Mouse (Mus musculus) stomach, embryonic 15.5 days (tissue): ENCODE results near the gene Eif2d. TPM values are rescaled to one million over a fixed set of nuclear protein-coding genes. Genes with fewer than 3 reads are reported as not detected.

Experiments
- ATAC-seq: fragments of 200-750 bp; cut with Nextera tagmentation; 2 replicates; pipeline ENCODE4 v1.8.0; 2017; ENCODE audit warnings: low read depth, moderate number of reproducible peaks, moderate TSS enrichment; ENCODE audit not compliant: insufficient read depth, low FRiP score
- H3K27ac ChIP-seq: fragments of 300-500 bp; sonication (generic); 2 replicates; pipeline ENCODE4 v1.5.1; 2015; ENCODE audit warnings: mild to moderate bottlenecking, inconsistent platforms
- H3K27me3 ChIP-seq: fragments of 300-500 bp; sonication (generic); replicated peaks from 2 replicates; pipeline ENCODE4 v1.6.1; 2015; ENCODE audit warnings: inconsistent platforms
- H3K36me3 ChIP-seq: fragments of 300-500 bp; sonication (generic); 2 replicates; pipeline ENCODE4 v1.6.1; 2015; ENCODE audit warnings: inconsistent platforms
- H3K4me1 ChIP-seq: fragments of 300-500 bp; sonication (generic); 2 replicates; pipeline ENCODE4 v1.6.1; 2015; ENCODE audit warnings: inconsistent platforms
- H3K4me2 ChIP-seq: fragments of 300-500 bp; sonication (generic); 2 replicates; pipeline ENCODE4 v1.6.1; 2015; ENCODE audit warnings: mild to moderate bottlenecking, inconsistent platforms
- H3K4me3 ChIP-seq: fragments of 300-500 bp; sonication (generic); replicated peaks from 2 replicates; pipeline ENCODE4 v1.5.1; 2015; ENCODE audit warnings: inconsistent platforms
- H3K9ac ChIP-seq: fragments of 300-500 bp; sonication (generic); 2 replicates; pipeline ENCODE4 v1.6.1; 2015; ENCODE audit warnings: inconsistent platforms
- H3K9me3 ChIP-seq: fragments of 300-500 bp; sonication (generic); 2 replicates; pipeline ENCODE4 v1.6.1; 2016; ENCODE audit warnings: inconsistent platforms
- WGBS: fragments of 180-500 bp; shearing (Covaris S2); methylation state at CpG from one replicate; pipeline ENCODE4 v1.1.7; 2015; 5-methylcytosine and 5-hydroxymethylcytosine counted together
- polyA plus RNA-seq: library from polyadenylated mRNA; unstranded; fragments of >200 nt; fragmentation: Nextera tagmentation; extraction: Ambion mirVana; gene quantifications from 2 replicates; pipeline ENCODE4 v1.2.1, GENCODE M21; 2015

Eif2d gene
- polyA plus RNA-seq, 1 experiment from 2014 or later = 54.6 TPM

GRCm38 (mm10) chr1:131175819-131176218, 22.8 kb downstream of the Eif2d start:
- H3K9ac ChIP-seq = no peak overlapping the region
- H3K27ac ChIP-seq = no peak overlapping the region
- ATAC-seq = no peak
- H3K4me2 ChIP-seq = no peak overlapping the region
- H3K4me3 ChIP-seq = no peak overlapping the region
- H3K4me1 ChIP-seq = no peaks in the 10 kb centered on the region
- H3K27me3 ChIP-seq = no peaks in the 10 kb centered on the region
- WGBS = 93% methylated on average over 8 of the region's 8 CpGs
- peaks cover 45% of the 10 kb centered on the region; the same call in 1 of the 2 replicates for H3K36me3 ChIP-seq
- no peaks in the 10 kb centered on the region for H3K9me3 ChIP-seq

DNA sequence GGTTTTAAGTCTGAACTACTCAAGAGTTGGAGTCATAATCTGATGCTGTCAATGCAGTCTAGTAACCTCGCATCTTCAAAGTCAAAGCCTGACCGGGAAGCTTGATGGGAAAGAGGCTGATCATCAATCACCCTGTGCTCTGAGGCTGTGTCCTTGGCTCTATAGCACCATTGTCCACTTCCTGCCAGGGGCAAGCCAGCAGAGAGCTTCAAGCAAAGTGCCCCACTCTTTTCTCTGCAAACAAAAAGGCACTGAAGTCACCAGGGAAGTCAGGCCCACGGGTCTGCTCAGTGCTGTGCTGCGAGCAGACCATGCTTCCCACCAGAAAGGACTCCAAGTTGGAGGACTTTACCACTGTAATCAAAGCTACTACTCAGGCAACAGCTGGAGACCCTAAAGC, 24.3 kb downstream of the Eif2d start:
- peaks cover 35% of the 10 kb centered on the region; the same call in 1 of the 2 replicates for H3K36me3 ChIP-seq
- no peaks in the 10 kb centered on the region for H3K9me3 ChIP-seq
- H3K4me3 ChIP-seq = no peak overlapping the region
- WGBS = 71% methylated on average over 4 of the region's 4 CpGs
- no peaks in the 10 kb centered on the region for H3K27me3 ChIP-seq
- H3K27ac ChIP-seq = no peak overlapping the region
- ATAC-seq = no peak
- no peak overlapping the region for H3K4me2 ChIP-seq
- H3K4me1 ChIP-seq = no peaks in the 10 kb centered on the region
- H3K9ac ChIP-seq = no peak overlapping the region

GRCm38 (mm10) chr1:131178083-131178482, 25.1 kb downstream of the Eif2d start:
- 78% methylated on average over 5 of the region's 5 CpGs for WGBS
- Histone ChIP-seq H3K4me1 (no peaks in the 10 kb centered on the region), H3K9ac (no peak overlapping the region), H3K27ac (no peak overlapping the region), H3K4me3 (no peak overlapping the region), H3K36me3 (peaks cover 27% of the 10 kb centered on the region; the same call in 1 of the 2 replicates), H3K27me3 (no peaks in the 10 kb centered on the region), H3K9me3 (no peaks in the 10 kb centered on the region), H3K4me2 (no peak overlapping the region)
- ATAC-seq = no peak

- peak overlapping the region; percentile 54 for H3K27ac ChIP-seq
- peaks cover 22% of the 10 kb centered on the region; the same call in 1 of the 2 replicates for H3K36me3 ChIP-seq
- no peaks in the 10 kb centered on the region for H3K9me3 ChIP-seq
- H3K4me3 ChIP-seq = no peak overlapping the region
- H3K27me3 ChIP-seq = no peaks in the 10 kb centered on the region
- H3K4me1 ChIP-seq = peaks cover 15% of the 10 kb centered on the region; the same call in 1 of the 2 replicates
- WGBS = 90% methylated on average over 7 of the region's 7 CpGs
- H3K9ac ChIP-seq = no peak overlapping the region
- H3K4me2 ChIP-seq = no peak overlapping the region
- ATAC-seq = no peak
These were observed 27.4 kb downstream of the Eif2d start for GRCm38 (mm10) chr1:131180386-131180785.

- Histone ChIP-seq H3K4me3 (no peak overlapping the region), H3K36me3 (peaks cover 13% of the 10 kb centered on the region; the same call in 1 of the 2 replicates), H3K27me3 (no peaks in the 10 kb centered on the region), H3K4me1 (peaks cover 15% of the 10 kb centered on the region; the same call in 1 of the 2 replicates), H3K4me2 (no peak overlapping the region), H3K9ac (no peak overlapping the region), H3K27ac (no peak overlapping the region), H3K9me3 (no peaks in the 10 kb centered on the region)
- 64% methylated on average over 9 of the region's 9 CpGs for WGBS
- ATAC-seq = no peak
These were observed 28.9 kb downstream of the Eif2d start for GRCm38 (mm10) chr1:131181642-131182527.

GRCm38 (mm10) chr1:131183201-131183600, 30.2 kb downstream of the Eif2d start:
- H3K27me3 ChIP-seq = no peaks in the 10 kb centered on the region
- 83% methylated on average over 7 of the region's 7 CpGs for WGBS
- H3K4me2 ChIP-seq = no peak overlapping the region
- no peak for ATAC-seq
- peaks cover 18% of the 10 kb centered on the region; the same call in 1 of the 2 replicates for H3K4me1 ChIP-seq
- no peak overlapping the region for H3K4me3 ChIP-seq
- peaks cover 6% of the 10 kb centered on the region; the same call in 1 of the 2 replicates for H3K36me3 ChIP-seq
- no peak overlapping the region for H3K27ac ChIP-seq
- H3K9ac ChIP-seq = no peak overlapping the region
- no peaks in the 10 kb centered on the region for H3K9me3 ChIP-seq

DNA sequence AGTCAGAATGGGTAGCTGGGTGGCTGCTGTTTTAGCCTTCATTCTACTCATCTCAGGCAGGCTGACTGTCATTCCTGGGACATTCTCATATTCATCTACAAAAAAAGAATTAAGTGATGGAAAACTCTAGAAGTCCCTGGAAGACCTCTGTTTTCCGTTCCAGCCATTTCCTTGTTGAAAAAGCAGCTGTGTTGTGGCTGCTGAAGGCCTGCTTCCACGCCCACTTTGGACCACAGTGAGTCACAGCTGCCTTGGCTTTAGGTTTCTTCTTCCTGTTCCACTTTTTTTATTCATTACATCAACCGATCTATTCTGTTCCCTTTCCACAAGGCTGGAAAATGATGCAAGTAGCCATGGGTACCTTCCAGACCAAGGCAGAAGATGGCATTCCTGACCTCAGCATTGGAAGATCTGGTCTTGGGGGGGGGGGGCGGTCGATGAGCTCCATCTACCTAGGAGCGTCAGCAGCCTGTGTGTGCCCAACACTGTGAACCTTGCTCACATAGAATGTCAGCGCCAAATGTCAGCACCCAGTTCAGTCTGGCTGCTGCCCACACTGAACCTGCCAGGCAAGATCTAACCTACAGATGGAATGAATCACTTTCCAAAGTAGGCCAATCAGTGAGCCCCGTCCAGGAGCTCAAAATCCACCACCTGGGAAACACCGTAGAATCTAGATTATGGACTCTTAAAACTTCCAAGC, 31.4 kb downstream of the Eif2d start:
- WGBS = 61% methylated on average over 9 of the region's 9 CpGs
- ATAC-seq = no peak

DNA sequence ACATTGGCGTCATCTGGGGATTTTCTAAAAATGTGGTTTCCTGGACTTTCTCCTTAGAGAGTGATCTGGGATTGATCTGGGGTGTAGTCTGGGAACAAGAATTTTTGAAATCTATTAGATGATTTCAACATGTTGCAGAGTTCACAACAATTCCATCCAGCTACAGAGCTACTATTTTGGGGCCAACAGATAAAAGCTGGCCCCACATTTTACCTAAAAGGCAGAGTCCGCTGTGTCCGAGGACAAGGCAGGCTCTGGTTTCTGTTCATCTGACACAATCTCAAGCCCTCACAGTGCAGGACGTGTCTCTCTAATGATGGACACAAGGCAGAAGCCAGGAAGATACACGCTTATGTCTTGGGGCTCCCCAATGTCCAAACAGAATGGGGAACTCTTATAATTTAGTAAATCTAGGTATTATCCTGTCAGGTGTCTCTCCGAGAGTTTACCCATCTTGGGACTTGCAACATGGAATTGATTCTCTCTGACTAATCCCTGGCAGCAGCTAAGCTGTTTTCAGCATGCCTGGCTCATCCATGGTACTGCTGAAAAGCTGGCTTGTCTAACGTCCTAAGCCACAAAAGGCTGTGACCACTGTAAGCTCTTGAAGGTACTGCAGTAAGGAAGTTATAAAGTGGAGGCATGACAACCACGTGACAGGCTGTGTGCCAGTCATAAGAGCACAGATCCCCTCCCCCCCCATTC, 32.1 kb downstream of the Eif2d start:
- Histone ChIP-seq H3K4me1 (peaks cover 19% of the 10 kb centered on the region; the same call in 1 of the 2 replicates), H3K36me3 (no peaks in the 10 kb centered on the region), H3K4me2 (no peak overlapping the region), H3K9me3 (no peaks in the 10 kb centered on the region), H3K27ac (0 out of 2 replicates have a peak overlapping the region, but pooled peaks have one; percentile 42), H3K27me3 (no peaks in the 10 kb centered on the region), H3K4me3 (no peak overlapping the region), H3K9ac (no peak overlapping the region)
- ATAC-seq = no peak
- 69% methylated on average over 8 of the region's 8 CpGs for WGBS

More for the DNA sequence above, 31.4 kb downstream of the Eif2d start:
- H3K27me3 ChIP-seq = no peaks in the 10 kb centered on the region
- peaks cover 6% of the 10 kb centered on the region; the same call in 1 of the 2 replicates for H3K36me3 ChIP-seq
- no peak overlapping the region for H3K4me2 ChIP-seq
- peaks cover 19% of the 10 kb centered on the region; the same call in 1 of the 2 replicates for H3K4me1 ChIP-seq
- no peak overlapping the region for H3K9ac ChIP-seq
- H3K27ac ChIP-seq = peak overlapping the region; percentile 58
- no peak overlapping the region for H3K4me3 ChIP-seq
- H3K9me3 ChIP-seq = no peaks in the 10 kb centered on the region

DNA sequence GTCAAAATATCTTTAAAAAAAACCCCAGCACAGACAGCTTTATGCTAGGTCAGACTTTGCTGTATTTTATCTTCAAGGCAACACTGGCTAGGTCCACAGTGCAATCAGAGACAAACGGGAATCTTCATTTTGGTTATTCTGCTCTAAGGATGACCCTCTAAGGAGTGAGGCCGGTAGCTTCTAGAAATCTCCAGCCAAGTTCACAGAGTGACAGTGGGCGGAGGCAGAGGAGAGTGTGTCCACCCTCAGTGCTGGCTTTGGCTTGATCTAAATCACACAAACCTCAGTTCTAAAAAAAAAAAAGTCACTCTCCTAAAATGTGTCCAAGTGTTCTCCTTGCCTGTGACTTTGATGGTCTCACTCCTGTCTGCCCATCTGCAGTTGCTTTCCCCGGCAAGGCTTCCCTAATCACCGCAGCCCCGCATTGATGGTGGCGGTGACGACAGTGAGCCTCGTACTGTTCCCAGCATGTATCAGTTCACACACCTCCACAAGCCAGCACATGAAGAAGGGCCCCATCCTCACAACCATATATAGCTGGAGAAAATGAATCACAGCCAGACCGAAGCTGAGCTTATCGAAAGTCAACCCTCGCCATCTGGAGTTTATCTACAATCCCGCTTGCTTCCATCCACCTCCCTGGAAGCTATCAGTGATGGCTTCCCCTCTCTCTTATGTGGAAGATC, 33.0 kb downstream of the Eif2d start:
- H3K9me3 ChIP-seq = no peaks in the 10 kb centered on the region
- H3K36me3 ChIP-seq = no peaks in the 10 kb centered on the region
- peaks cover 19% of the 10 kb centered on the region; the same call in 1 of the 2 replicates for H3K4me1 ChIP-seq
- ATAC-seq = no peak
- H3K9ac ChIP-seq = no peak overlapping the region
- WGBS = 70% methylated on average over 13 of the region's 13 CpGs
- no peak overlapping the region for H3K4me3 ChIP-seq
- no peak overlapping the region for H3K4me2 ChIP-seq
- H3K27me3 ChIP-seq = no peaks in the 10 kb centered on the region
- no peak overlapping the region for H3K27ac ChIP-seq

DNA sequence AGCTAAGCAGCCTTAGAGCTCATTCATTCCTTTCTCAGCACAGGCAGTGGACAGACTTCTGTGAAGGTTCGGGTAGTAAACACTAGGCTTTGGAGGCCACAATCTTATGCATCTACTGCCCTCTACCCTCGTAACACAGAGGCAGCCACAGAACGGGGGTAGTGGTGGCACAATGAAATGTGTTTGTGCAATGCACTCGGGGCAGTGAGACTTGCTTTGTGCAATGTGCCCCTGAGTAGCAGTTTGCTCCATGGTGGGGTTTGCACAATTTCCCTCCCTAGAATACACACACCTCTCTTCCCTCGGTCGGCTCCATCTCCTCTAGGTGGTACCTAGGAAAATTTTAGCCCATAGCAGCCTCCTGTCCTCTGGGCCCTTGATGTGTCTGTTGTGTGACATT, 34.0 kb downstream of the Eif2d start:
- H3K4me3 ChIP-seq = no peak overlapping the region

GRCm38 (mm10) chr1:131187856-131188255, 34.9 kb downstream of the Eif2d start:
- Histone ChIP-seq H3K4me1 (peaks cover 19% of the 10 kb centered on the region; the same call in 1 of the 2 replicates), H3K27me3 (no peaks in the 10 kb centered on the region), H3K9me3 (no peaks in the 10 kb centered on the region), H3K9ac (no peak overlapping the region), H3K27ac (no peak overlapping the region), H3K4me2 (no peak overlapping the region), H3K36me3 (no peaks in the 10 kb centered on the region), H3K4me3 (no peak overlapping the region)
- 76% methylated on average over 5 of the region's 5 CpGs for WGBS
- no peak for ATAC-seq

More for the DNA sequence above, 34.0 kb downstream of the Eif2d start:
- H3K4me1 ChIP-seq = peaks cover 19% of the 10 kb centered on the region; the same call in 1 of the 2 replicates
- H3K9me3 ChIP-seq = no peaks in the 10 kb centered on the region
- no peak overlapping the region for H3K9ac ChIP-seq
- ATAC-seq = no peak
- no peak overlapping the region for H3K27ac ChIP-seq
- no peak overlapping the region for H3K4me2 ChIP-seq
- 68% methylated on average over 6 of the region's 6 CpGs for WGBS
- H3K36me3 ChIP-seq = no peaks in the 10 kb centered on the region
- no peaks in the 10 kb centered on the region for H3K27me3 ChIP-seq
